Mouse (Mus musculus): Measurements from ENCODE around the gene Dnajc14.

DNA sequence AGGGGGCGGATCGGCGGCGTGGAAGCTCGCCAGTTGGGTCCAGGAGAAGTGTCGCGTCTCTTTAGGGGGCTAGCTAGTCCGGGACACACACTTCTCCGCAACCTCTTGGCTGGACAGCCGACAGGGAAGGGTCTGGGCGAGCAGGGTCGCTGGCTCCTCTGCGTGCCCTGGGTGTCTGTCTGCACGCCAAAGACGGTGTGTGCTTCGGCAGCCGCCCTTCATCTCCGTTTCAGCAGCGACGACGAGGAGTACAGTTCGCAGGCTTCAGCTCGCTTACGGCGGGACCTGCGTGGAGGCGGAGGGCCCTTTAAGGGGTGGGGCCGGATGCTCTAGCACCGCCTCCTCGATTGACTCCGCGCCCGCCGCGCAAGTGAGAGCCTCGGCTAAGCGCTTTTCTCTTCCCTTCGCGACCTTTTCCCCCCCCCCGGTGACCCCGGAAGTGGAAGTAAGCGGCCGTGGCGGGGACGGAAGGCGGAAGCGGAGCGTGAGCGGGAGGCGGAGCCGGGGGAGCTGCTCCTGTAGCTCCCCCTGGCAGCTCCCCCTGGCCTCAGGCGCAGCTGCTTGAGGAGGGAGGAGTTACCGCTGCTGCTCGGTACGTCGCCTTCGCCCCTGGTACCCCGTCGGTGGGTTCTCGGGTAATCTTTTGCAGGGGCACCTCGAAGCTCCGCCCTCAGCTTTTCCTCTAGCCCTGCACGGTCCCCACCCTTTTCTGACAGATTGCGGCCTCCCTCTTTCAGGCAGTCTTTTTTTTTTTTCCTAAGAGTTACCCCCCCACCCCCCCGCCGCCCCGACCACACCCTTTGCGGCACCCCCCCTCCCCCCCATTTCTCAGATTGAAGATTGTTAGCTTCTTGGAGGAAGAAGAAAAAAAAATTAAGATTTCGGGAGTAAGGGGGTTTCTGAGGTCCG is 1.5 kb downstream of the Dnajc14 start:
- TF ChIP-seq POLR2A (IDR thresholded peaks at IDR 0.05; ENCODE audit: borderline replicate concordance, insufficient read depth, low read length) = peak; percentile 79; the same call in 1 of the 2 replicates
- TF ChIP-seq CTCF (IDR thresholded peaks at IDR 0.05; ENCODE audit: borderline replicate concordance, insufficient read depth, low read depth, low read length) = no peak

All from cerebellum, adult 2 months (tissue).